Mouse (Mus musculus) midbrain, embryonic 11.5 days (tissue): ENCODE data around the gene Gm28308. TPM values are rescaled to one million over a fixed set of nuclear protein-coding genes. Genes with fewer than 3 reads are reported as not detected.

Experiments
- ATAC-seq: fragments of 200-750 bp; cut with Nextera tagmentation; 2 replicates; pipeline ENCODE4 v1.8.0; 2017; ENCODE audit warnings: moderate TSS enrichment, moderate library complexity; ENCODE audit not compliant: low FRiP score
- DNase-seq: peaks from one replicate; pipeline ENCODE4 v3.0.0; 2015; ENCODE audit warnings: low spot score; ENCODE audit errors: missing footprints
- H3K27ac ChIP-seq: fragments of 300-500 bp; sonication (generic); 2 replicates; pipeline ENCODE4 v1.5.1; 2014; ENCODE audit warnings: low read depth, low read length
- H3K27me3 ChIP-seq: fragments of 300-500 bp; sonication (generic); 2 replicates; pipeline ENCODE4 v1.6.1; 2014; ENCODE audit warnings: mild to moderate bottlenecking, low read length, moderate library complexity, mixed read lengths; ENCODE audit not compliant: control insufficient read depth, insufficient read depth
- H3K36me3 ChIP-seq: fragments of 300-500 bp; sonication (generic); 2 replicates; pipeline ENCODE4 v1.6.1; 2014; ENCODE audit warnings: mild to moderate bottlenecking, low read length, moderate library complexity, mixed read lengths; ENCODE audit not compliant: control insufficient read depth, insufficient read depth
- H3K4me1 ChIP-seq: fragments of 300-500 bp; sonication (generic); 2 replicates; pipeline ENCODE4 v1.6.1; 2014; ENCODE audit warnings: low read length; ENCODE audit not compliant: control insufficient read depth, insufficient read depth
- H3K4me2 ChIP-seq: fragments of 300-500 bp; sonication (generic); 2 replicates; pipeline ENCODE4 v1.6.1; 2014; ENCODE audit warnings: mild to moderate bottlenecking, moderate library complexity
- H3K4me3 ChIP-seq: fragments of 300-500 bp; sonication (generic); 2 replicates; pipeline ENCODE4 v1.5.1; 2014; ENCODE audit warnings: low read depth, low read length
- H3K9ac ChIP-seq: fragments of 300-500 bp; sonication (generic); 2 replicates; pipeline ENCODE4 v1.6.1; 2014; ENCODE audit warnings: low read length
- H3K9me3 ChIP-seq: fragments of 300-500 bp; sonication (generic); 2 replicates; pipeline ENCODE4 v1.6.1; 2016; ENCODE audit warnings: low read length; ENCODE audit not compliant: control insufficient read depth
- WGBS: fragments of 180-500 bp; shearing (Covaris S2); extraction: QIAGEN DNeasy Blood & Tissue Kit; methylation state at CpG from one replicate; pipeline ENCODE4 v1.1.7; 2014; 5-methylcytosine and 5-hydroxymethylcytosine counted together
- polyA plus RNA-seq: library from polyadenylated mRNA; unstranded; fragments of >200 nt; fragmentation: Nextera tagmentation; extraction: Ambion mirVana; gene quantifications from 2 replicates; pipeline ENCODE4 v1.2.1, GENCODE M21; 2014

The Gm28308 gene
- polyA plus RNA-seq, 1 experiment from 2014 or later, result not detected

DNA sequence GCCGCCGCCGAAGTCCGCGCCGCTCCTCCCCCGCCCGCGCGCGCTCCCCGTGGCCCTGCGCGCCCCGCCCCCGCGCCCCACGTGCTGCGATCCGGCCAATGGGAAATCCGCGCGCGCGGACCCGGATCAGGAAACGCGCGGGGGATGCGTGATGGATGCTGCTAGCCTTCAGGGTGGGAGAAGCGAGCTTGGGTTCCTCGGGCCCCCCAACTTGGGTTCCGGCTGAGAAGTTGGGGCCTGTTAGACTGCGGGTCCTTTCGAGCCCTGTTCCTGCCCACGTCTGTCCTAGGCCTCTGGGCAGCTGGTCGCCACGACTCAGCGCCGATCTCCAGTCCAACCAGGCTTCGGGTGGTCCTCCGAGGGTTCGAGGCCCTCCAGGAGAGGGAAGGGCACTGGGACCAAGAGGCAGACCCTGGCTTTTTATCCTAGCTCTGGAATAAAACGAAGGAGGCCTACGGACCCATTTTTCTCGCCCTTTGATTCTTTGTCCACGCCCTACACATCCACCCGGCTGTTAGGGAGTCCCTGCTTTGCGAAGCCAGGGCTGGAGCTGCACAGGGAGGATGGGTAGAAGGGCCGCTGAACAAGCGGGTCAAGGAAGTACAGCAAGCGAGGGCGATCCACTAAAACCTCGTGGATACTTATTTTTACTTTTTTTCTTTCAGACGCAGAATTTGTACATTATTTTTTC lies 21.1 kb downstream of the Gm28308 start:
- Histone ChIP-seq H3K9me3 (no peaks in the 10 kb centered on the region), H3K36me3 (no peaks in the 10 kb centered on the region), H3K9ac (no peak overlapping the region; the same call in 1 of the 2 replicates), H3K27me3 (peaks cover 100% of the 10 kb centered on the region), H3K27ac (no peak overlapping the region), H3K4me3 (peak overlapping the region; percentile 34), H3K4me2 (peak overlapping the region; percentile 54), H3K4me1 (peaks cover 10% of the 10 kb centered on the region)
- peak; percentile 96 for DNase-seq
- ATAC-seq, result peak; percentile 55; the same call in 1 of the 2 replicates
- under 1% methylated on average over 35 of the region's 55 CpGs for WGBS

DNA sequence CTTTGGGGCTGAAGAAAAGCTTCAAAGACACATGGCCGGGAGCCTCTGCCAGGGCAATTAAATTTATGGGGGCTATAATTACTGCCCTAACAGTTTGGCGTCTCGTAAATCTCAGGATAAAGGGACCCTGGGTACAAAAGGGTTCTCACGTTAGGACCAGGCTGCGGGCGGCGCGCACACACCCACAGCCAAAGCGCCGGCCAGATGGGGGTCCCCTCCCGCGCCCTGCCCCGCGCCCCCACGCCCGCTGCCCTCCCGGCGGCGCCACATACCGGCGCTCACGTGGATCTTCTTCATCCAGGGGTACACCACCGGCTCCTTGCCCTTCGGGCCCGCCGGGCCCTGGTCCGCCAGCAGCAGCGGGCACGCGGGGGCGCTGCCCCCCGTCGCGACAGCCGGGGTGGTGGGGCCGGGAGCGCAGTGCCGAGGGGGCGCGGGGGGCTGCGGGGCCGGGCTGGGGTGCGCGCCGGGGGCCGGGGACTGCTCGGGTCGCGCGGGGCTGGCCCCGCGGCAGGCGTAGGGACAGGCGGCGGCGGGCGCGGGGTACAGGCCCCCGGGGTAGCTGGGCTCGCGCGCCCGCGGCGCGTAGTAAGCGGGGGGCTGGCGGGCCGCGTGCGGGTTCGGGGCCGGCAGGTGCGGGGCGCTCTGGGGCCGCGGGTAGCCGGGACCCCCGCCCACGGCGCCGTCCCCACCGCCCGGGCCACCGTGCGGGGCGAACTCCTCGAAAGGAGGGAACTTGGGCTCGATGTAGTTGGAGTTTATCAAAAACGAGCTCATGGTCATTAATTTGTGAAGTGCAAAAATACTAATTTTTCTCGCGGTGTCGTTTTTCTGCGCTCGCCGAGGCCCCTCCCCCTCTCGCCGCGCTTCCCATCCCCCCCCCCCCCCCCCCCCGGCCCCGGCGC lies 22.0 kb downstream of the Gm28308 start, which contains the start of gene Hoxa4:
Gene Hoxa4 (minus strand): TSS at position 848 of the 905 bp plus-strand sequence.
- H3K9me3 ChIP-seq, result no peaks in the 10 kb centered on the region
- ATAC-seq (no peak), DNase-seq (no peak)
- H3K36me3 ChIP-seq, result no peaks in the 10 kb centered on the region
- no peak within 1 kb of the TSS; the same call in 1 of the 2 replicates for H3K9ac ChIP-seq
- H3K4me1 ChIP-seq, result peaks cover 10% of the 10 kb centered on the region
- peak within 1 kb of the TSS; percentile 54 for H3K4me2 ChIP-seq
- H3K27me3 ChIP-seq, result peaks cover 100% of the 10 kb centered on the region
- no peak within 1 kb of the TSS for H3K27ac ChIP-seq
- WGBS, result 1% methylated on average over 85 of the region's 102 CpGs
- peak within 1 kb of the TSS; percentile 34 for H3K4me3 ChIP-seq

DNA sequence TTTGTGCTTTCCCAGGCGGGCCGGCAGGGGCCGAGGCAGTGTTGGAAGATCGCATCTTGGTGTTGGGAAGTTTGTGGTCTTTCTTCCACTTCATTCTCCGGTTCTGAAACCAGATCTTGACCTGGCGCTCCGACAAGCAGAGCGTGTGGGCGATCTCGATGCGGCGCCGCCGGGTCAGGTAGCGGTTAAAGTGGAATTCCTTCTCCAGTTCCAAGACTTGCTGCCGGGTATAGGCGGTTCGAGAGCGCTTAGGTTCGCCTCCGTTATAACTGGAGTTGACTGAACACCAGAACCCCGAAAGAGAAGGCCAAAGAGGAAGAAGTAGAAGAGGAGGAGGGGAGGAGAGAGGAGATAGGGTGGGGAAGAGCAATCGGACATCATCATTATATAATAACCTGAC lies 22.7 kb downstream of the Gm28308 start:
- H3K27ac ChIP-seq, result no peak overlapping the region
- H3K4me2 ChIP-seq, result no peak overlapping the region
- no peak overlapping the region for H3K9ac ChIP-seq
- ATAC-seq (no peak), DNase-seq (peak; percentile 95)
- no peaks in the 10 kb centered on the region for H3K9me3 ChIP-seq
- under 1% methylated on average over 23 of the region's 23 CpGs for WGBS
- H3K27me3 ChIP-seq, result peaks cover 100% of the 10 kb centered on the region
- no peak overlapping the region for H3K4me3 ChIP-seq
- H3K36me3 ChIP-seq, result no peaks in the 10 kb centered on the region
- peaks cover 10% of the 10 kb centered on the region for H3K4me1 ChIP-seq

DNA sequence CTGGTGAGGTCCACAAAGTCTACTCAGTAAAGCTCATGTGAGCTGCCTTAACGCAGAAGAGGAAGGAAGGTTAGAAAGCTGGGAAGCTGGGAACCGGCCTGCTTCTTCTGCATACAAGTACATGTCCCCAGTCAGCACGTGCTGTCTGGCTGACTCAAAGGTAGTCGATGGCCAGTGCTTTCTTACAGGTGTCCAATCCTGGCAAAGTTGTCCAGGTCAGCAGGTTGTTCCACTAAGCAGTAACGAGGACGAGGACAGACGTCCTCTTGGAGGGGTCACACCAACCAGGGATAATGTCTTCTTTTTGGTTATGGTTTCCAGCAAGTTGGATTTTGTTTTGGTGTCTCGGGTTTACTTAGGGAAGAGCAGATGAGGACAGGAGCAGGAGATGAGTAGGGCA lies 23.2 kb downstream of the Gm28308 start:
- no peaks in the 10 kb centered on the region for H3K36me3 ChIP-seq
- 4% methylated on average over 8 of the region's 8 CpGs for WGBS
- ATAC-seq (no peak), DNase-seq (no peak)
- H3K4me2 ChIP-seq, result no peak overlapping the region
- no peak overlapping the region for H3K27ac ChIP-seq
- no peak overlapping the region for H3K9ac ChIP-seq
- H3K27me3 ChIP-seq, result peaks cover 100% of the 10 kb centered on the region
- H3K4me1 ChIP-seq, result peaks cover 10% of the 10 kb centered on the region
- H3K4me3 ChIP-seq, result no peak overlapping the region
- H3K9me3 ChIP-seq, result no peaks in the 10 kb centered on the region

DNA sequence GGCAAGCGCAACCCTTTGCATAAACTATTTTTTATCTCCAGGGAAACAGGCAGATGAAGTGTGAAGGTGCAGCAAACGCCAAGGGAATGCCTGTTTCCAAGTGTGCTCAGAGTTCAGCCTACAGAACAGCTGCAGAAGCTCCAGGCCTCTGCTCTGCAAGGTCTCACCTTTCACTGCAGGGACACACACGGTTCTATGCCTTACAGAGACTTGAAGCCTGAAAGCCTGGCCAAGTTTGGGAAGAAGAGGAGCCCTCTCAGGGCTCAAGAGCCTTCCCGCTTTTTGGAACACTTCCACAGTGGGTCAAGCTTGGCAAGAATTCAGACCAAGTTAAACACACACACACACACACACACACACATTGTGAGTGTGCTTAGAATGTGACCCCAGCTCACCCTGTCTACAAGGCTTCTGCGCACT lies 24.0 kb downstream of the Gm28308 start:
- WGBS, result 6% methylated on average over 5 of the region's 5 CpGs
- Histone ChIP-seq H3K4me1 (peaks cover 10% of the 10 kb centered on the region), H3K9me3 (no peaks in the 10 kb centered on the region), H3K4me2 (no peak overlapping the region), H3K27ac (no peak overlapping the region), H3K27me3 (peaks cover 100% of the 10 kb centered on the region), H3K4me3 (no peak overlapping the region), H3K36me3 (no peaks in the 10 kb centered on the region), H3K9ac (no peak overlapping the region)
- DNase-seq (no peak), ATAC-seq (no peak)

DNA sequence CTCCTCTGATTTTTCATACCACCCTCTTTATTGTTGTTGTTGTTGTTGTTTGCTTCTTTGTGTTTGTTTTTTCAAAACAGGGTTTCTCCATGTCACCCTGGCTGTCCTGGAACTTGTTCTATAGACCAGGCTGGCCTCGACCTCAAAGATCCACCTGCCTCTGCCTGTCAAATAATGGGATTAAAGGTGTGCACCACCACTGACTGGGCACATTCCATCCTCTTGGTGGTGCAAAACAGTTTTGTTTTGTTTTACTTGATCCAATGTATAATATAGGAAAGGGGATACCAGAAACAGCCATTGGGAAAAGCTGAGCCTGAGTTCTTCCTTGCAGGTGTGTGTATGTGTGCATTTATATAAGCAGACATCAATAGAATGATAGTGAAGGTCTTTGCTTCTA lies 26.6 kb downstream of the Gm28308 start:
- Histone ChIP-seq H3K9ac (no peak overlapping the region), H3K27ac (no peak overlapping the region), H3K4me2 (no peak overlapping the region), H3K9me3 (no peaks in the 10 kb centered on the region), H3K36me3 (no peaks in the 10 kb centered on the region), H3K27me3 (peaks cover 100% of the 10 kb centered on the region), H3K4me3 (no peak overlapping the region), H3K4me1 (peaks cover 5% of the 10 kb centered on the region)
- 18% methylated on average over 1 of the region's 1 CpGs for WGBS
- no peak for DNase-seq
- ATAC-seq, result no peak

DNA sequence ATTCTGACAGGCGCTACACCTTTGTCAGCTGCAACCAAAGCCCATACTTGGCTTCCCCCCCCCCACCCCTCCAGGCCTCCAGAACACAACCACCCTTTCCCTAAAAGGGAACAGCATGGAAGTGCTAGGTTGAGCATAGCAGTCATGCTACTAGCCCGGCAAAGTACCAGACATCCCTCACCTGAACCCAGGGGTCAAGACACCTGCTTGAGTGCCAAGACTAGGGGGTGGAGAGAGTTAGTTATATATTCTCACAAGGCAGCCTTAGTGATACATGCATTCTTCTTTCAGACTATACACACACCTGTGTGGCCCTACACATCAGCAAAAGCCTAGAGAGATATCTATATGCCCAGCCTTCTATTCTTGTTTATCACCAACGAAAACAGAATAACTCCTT lies 27.3 kb downstream of the Gm28308 start:
- no peak overlapping the region for H3K4me2 ChIP-seq
- no peak overlapping the region for H3K27ac ChIP-seq
- no peak overlapping the region for H3K9ac ChIP-seq
- DNase-seq (no peak), ATAC-seq (no peak)
- no peaks in the 10 kb centered on the region for H3K4me1 ChIP-seq
- 10% methylated on average over 3 of the region's 3 CpGs for WGBS
- H3K9me3 ChIP-seq, result no peaks in the 10 kb centered on the region
- no peak overlapping the region for H3K4me3 ChIP-seq
- peaks cover 100% of the 10 kb centered on the region for H3K27me3 ChIP-seq
- H3K36me3 ChIP-seq, result no peaks in the 10 kb centered on the region

DNA sequence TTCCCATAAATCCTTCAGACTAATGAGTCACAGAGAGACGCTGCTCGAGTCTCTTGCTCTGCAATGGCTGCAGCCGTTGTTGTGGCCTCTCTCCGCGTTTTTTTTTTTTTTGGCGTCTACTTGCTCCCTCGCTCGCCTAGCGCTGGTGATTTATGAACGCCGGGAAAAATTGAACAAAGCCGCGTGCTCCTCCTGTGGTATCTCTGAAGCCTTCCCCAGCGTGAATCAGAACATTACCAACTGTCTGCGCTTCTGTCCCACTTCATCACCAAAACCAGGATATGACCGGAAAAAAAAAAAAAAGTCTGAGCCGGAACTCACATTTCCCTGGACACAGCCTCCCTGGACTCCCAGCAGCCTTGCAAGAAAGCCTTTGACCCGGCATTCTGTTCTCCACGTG lies 27.9 kb downstream of the Gm28308 start:
- no peak overlapping the region for H3K9ac ChIP-seq
- H3K4me3 ChIP-seq, result no peak overlapping the region
- no peak overlapping the region for H3K27ac ChIP-seq
- WGBS, result under 1% methylated on average over 19 of the region's 19 CpGs
- no peaks in the 10 kb centered on the region for H3K4me1 ChIP-seq
- no peak overlapping the region for H3K4me2 ChIP-seq
- ATAC-seq (no peak), DNase-seq (no peak)
- H3K36me3 ChIP-seq, result no peaks in the 10 kb centered on the region
- no peaks in the 10 kb centered on the region for H3K9me3 ChIP-seq
- H3K27me3 ChIP-seq, result peaks cover 100% of the 10 kb centered on the region

DNA sequence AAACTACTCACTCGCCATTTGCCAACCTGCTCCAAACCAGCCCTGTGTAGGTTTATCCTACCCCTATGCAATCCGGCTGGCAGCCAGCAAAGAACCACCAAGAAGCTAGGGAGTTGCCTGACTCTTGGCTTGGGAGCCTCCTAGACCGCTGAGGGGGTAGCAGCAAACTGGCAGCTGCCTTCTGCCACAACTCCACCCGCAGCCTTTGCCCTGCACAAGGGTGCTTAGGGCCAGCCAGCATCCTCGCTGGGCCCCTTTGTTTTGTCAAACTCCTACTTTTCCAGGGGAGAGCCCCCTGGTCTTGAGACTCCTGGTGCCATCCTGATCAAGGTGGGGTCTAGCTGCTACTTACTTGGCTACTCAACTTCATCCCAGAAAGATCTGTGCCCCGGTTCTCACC lies 28.5 kb downstream of the Gm28308 start:
- Histone ChIP-seq H3K4me1 (no peaks in the 10 kb centered on the region), H3K27me3 (peaks cover 100% of the 10 kb centered on the region), H3K27ac (no peak overlapping the region), H3K9me3 (no peaks in the 10 kb centered on the region), H3K4me2 (no peak overlapping the region), H3K4me3 (no peak overlapping the region), H3K9ac (no peak overlapping the region), H3K36me3 (no peaks in the 10 kb centered on the region)
- ATAC-seq (no peak), DNase-seq (no peak)
- 3% methylated on average over 6 of the region's 6 CpGs for WGBS
